In the genomic region with DNA sequence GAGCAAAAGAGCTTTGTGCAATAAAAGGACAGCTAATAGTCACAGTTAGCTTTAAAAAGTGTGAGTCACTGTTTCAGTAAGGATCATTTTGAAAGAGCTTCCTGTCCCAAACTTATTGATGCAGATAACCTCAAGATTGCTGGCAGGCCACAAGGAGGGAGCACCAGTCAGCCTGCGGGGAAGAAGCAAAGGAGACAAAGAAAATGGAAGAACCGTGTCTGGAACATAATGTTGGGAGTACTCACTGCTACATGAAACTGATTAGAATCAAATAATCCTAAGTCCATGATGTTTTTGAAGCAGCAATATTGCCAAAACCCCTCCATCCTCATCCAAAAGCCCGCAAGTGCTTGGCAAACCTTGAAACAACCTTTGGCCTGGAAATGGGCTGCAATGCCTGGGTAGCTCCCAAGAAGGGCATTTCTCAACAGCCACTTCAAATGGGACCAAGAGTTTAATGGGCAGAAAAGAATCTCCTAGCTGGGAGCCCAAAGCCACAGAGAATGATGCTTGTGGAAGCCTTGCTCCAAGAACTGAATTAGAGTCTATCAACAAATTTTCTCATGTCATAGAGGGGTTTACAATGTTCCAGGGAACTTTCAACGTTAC, we compare ENCODE assay signal across 21 mouse cellular contexts.
DNase-seq lines count a peak whose midpoint lies in the region; TF ChIP-seq lines count a peak whose summit lies in the region.
"Had no signal": no experiment of that assay in that cellular context is flagged by ENCODE, and none has a peak within 500 bp of the region (broad histone marks: within the 10 kb centered on the region; RNA-seq: fewer than 3 reads in every experiment).

No protein-coding gene starts in this region.

- no peak overlapping the region for H3K4me3 ChIP-seq in liver, adult 2 months (ENCODE audit: insufficient read depth, low read depth, low read length)
- no peak overlapping the region for H3K4me3 ChIP-seq in C2C12 (ENCODE audit: insufficient read depth, poor library complexity, severe bottlenecking)
- H3K4me3 ChIP-seq in cerebellum, adult 2 months (replicated peaks; ENCODE audit: insufficient read depth, low read depth, low read length) = no peak overlapping the region
- H3K4me3 ChIP-seq: embryonic facial prominence, embryonic 12.5 days; forebrain, embryonic 13.5 days; heart, adult 2 months; heart, embryonic 15.5 days; hindbrain, embryonic 13.5 days had no signal

- no peak for TF ChIP-seq POLR2A in liver, adult 2 months (IDR thresholded peaks at IDR 0.05; ENCODE audit: extremely low read depth, insufficient read depth, low read length)
- TF ChIP-seq POLR2A in cerebellum, adult 2 months (IDR thresholded peaks at IDR 0.05; ENCODE audit: borderline replicate concordance, insufficient read depth, low read length) = no peak

- no peak overlapping the region for H3ac ChIP-seq in C2C12 (ENCODE audit: control insufficient read depth, insufficient read length, low read depth)

- H3K79me2 ChIP-seq in liver, adult 2 months (ENCODE audit: control insufficient read depth, insufficient read depth, low read length) = no peaks in the 10 kb centered on the region
- H3K79me2 ChIP-seq in C2C12 (ENCODE audit: control insufficient read depth, insufficient read depth) = no peaks in the 10 kb centered on the region

- no peaks in the 10 kb centered on the region for H3K4me1 ChIP-seq in liver, adult 2 months (ENCODE audit: control insufficient read depth, insufficient read depth, low read length)
- H3K4me1 ChIP-seq in cerebellum, adult 2 months (ENCODE audit: control insufficient read depth, insufficient read depth, low read length) = no peaks in the 10 kb centered on the region
- H3K4me1 ChIP-seq: embryonic facial prominence, embryonic 12.5 days; forebrain, embryonic 13.5 days; heart, embryonic 15.5 days; hindbrain, embryonic 13.5 days had no signal

- 61% methylated on average over 4 of the region's 4 CpGs for WGBS in liver, adult 2 months
- WGBS in cerebellum, adult 2 months = 62% methylated on average over 4 of the region's 4 CpGs

- H3K27ac ChIP-seq in liver, adult 2 months (replicated peaks; ENCODE audit: insufficient read depth, low read depth, low read length) = no peak overlapping the region
- H3K27ac ChIP-seq in cerebellum, adult 2 months (ENCODE audit: insufficient read depth, low read length) = no peak overlapping the region
- H3K27ac ChIP-seq: embryonic facial prominence, embryonic 12.5 days; forebrain, embryonic 13.5 days; heart, adult 2 months; heart, embryonic 15.5 days; hindbrain, embryonic 13.5 days; hindbrain, postnatal 0 days had no signal

- H3K79me3 ChIP-seq in C2C12 (ENCODE audit: low read depth) = no peaks in the 10 kb centered on the region

- intact Hi-C loops in left cerebral cortex, postnatal 14 days (cut with DNase I) = no loop called here

- no peaks in the 10 kb centered on the region for H3K27me3 ChIP-seq in liver, adult 2 months (ENCODE audit: control insufficient read depth, insufficient read depth, low read length)
- no peaks in the 10 kb centered on the region for H3K27me3 ChIP-seq in C2C12 (ENCODE audit: control insufficient read depth, insufficient read depth, insufficient read length)
- no peaks in the 10 kb centered on the region for H3K27me3 ChIP-seq in cerebellum, adult 2 months (ENCODE audit: control insufficient read depth, insufficient read depth, low read length)
- H3K27me3 ChIP-seq: embryonic facial prominence, embryonic 12.5 days; forebrain, embryonic 13.5 days; heart, embryonic 15.5 days; hindbrain, embryonic 13.5 days had no signal

- no peak for TF ChIP-seq CTCF in liver, adult 2 months (IDR thresholded peaks at IDR 0.05; ENCODE audit: low read depth, low read length)
- no peak for TF ChIP-seq CTCF in C2C12 (IDR thresholded peaks at IDR 0.05; ENCODE audit: control insufficient read depth, insufficient read depth, insufficient read length)
- no peak for TF ChIP-seq CTCF in cerebellum, adult 2 months (IDR thresholded peaks at IDR 0.05; ENCODE audit: borderline replicate concordance, insufficient read depth, low read depth, low read length)

- H3K36me3 ChIP-seq in liver, adult 2 months (ENCODE audit: control insufficient read depth, insufficient read depth, low read length) = no peaks in the 10 kb centered on the region
- H3K36me3 ChIP-seq in C2C12 (ENCODE audit: control insufficient read depth, insufficient read depth) = no peaks in the 10 kb centered on the region
- H3K36me3 ChIP-seq: embryonic facial prominence, embryonic 12.5 days; G1E; heart, embryonic 15.5 days; hindbrain, embryonic 13.5 days had no signal

- no peak overlapping the region for H3K9ac ChIP-seq in liver, adult 2 months (ENCODE audit: low read depth, low read length)
- H3K9ac ChIP-seq: embryonic facial prominence, embryonic 12.5 days; forebrain, embryonic 13.5 days; heart, embryonic 15.5 days; hindbrain, embryonic 13.5 days had no signal

- DNase-seq in adrenal gland, adult 2 months = peak; percentile 17
- DNase-seq in adrenal gland, postnatal 4 days (ENCODE audit: low spot score in 2 of 2) = no peak
- peak; percentile 13 for DNase-seq in liver, adult 2 months (ENCODE audit: extremely low read depth, low read depth, low spot score)
- no peak for DNase-seq in liver
- DNase-seq in fat pad, adult 2 months (ENCODE audit: extremely low read depth, low read depth, low spot score) = peak; percentile 88
- no peak for DNase-seq in left cerebral cortex, postnatal 14 days (ENCODE audit: low spot score in 2 of 2)
- no peak for DNase-seq in cerebellum, adult 2 months
- DNase-seq: cerebellum, adult 11 months; cerebellum, adult 9-10 months; cerebellum, postnatal 25 days; gastrocnemius, postnatal 10 days; heart, adult 2 months; heart, postnatal 14 days; kidney, adult 11 months had no signal

TF ChIP-seq in C2C12, 6 proteins besides CTCF, POLR2A, EP300 and RAD21:
- TF ChIP-seq FOSL1 (IDR thresholded peaks at IDR 0.05; ENCODE audit: insufficient read depth, low read length, poor library complexity, severe bottlenecking) (no peak), CEBPB (IDR thresholded peaks at IDR 0.05; ENCODE audit: low read depth) (peak; percentile 7), USF1 (IDR thresholded peaks at IDR 0.05; ENCODE audit: low read depth) (no peak), MYOG (IDR thresholded peaks at IDR 0.05; ENCODE audit: control insufficient read depth, extremely low read depth, insufficient read length) (no peak)

Comparison
In these comparisons a context has a peak if more than half of its experiments do, and no peak if none do; other contexts are left out.
1. DNase-seq: peak in adrenal gland, adult 2 months (single experiment), liver, adult 2 months (single experiment) and fat pad, adult 2 months (single experiment); none in adrenal gland, postnatal 4 days (0 of 2), liver (single experiment), left cerebral cortex, postnatal 14 days (0 of 2) and cerebellum, adult 2 months (0 of 2).